Mouse (Mus musculus) regulatory T cell (primary cell): ENCODE results near the gene Xrcc1.
"Not testable (repeated sequence)": the region's sequence is repeated elsewhere in the genome, so short reads cannot be mapped to it uniquely, and the experiment has no call there.

Experiments
- in situ Hi-C: fragments of 300-600 bp; cut with MboI, MseI; formaldehyde crosslinking; loops from one replicate; pipeline ENCODE4 v1.15.1; 2025; ENCODE audit warnings: high pct_unique_total_duplicates

The Xrcc1 gene

DNA sequence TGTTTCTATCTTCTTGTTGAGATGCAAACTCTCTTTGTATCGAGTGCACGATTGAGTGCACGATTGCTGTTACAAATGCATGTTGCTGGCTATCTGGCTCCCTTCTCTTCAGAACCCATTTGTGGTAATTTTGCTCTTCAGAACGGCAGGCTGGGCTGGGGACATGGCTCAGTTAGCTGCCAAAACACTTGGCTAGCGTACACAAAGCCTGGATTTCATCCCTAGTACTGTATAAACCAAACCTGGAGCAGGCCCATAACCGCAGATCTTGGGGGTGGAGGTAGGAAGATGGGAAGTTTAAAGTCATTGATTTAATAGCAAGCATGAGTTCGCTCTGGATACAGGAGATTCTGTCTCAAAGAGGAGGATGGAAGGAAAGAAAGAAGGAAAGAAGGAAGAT, 59.5 kb downstream of the Xrcc1 start:
- in situ Hi-C loops, result loop anchor here (5.0 kb wide), 1 partner anchor 37 kb away; no protein-coding TSS in a partner anchor

DNA sequence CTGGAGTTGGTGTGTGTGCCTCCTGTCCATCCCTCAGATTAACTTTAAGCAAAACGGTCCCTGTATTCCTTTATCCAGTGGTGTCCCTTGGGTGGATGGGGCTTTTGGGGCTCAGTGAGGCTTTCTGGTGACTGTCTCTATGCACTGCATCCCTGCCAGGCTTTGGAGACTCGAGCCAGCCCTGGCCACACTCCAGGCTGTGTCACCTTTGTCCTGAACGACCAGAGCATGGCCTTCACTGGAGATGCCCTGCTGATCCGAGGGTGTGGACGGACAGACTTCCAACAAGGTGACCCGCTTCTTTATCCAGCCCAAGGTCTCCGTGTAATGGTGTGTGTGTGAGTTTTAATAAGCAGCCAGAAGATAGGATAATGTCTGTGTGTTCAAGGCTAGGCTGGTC, 60.0 kb downstream of the Xrcc1 start:
- in situ Hi-C loops, result loop anchor here (5.0 kb wide), 1 partner anchor 36 kb away; no protein-coding TSS in a partner anchor

DNA sequence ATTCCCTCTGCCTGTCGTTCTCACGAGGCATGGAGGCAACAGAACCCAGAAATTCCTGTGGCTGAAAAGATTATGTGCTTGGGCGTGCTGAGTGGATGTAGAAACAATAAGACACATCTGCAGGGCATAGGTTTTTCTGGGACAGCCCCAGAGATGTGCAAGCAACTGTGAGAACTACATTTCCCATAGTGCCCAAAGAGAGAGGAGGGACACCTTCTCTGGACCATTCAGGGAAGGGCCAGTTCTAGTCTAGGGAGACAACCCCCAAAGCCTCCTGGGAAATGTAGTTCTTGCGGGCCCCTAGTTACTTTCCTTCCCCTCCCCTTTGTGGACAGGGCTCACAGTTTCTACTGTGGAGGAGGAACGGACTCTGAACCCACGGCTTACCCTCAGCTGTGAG, 61.9 kb downstream of the Xrcc1 start:
- in situ Hi-C loops, result loop anchor here (5.0 kb wide), 1 partner anchor 34 kb away; no protein-coding TSS in a partner anchor

DNA sequence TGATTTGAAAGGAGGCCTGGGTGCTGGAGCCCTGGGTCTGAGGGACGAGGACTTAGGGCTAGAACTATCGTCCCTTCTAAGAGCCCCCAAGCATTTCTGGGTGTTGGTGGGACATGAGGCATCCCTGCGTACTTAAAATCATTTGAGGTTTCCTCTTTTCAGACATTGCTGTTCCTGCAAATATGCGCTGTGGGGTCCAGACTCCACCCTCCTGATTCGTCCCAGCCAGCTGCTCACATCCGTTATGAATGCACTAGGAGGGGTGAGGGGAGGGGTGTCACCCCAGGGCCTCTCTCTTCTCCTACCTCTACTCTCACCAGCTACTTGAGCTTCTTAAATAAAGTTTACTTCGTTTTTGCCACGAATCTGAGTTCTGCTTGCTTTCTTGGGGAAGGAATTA, 62.5 kb downstream of the Xrcc1 start:
- in situ Hi-C loops, result loop anchor here (5.0 kb wide), 1 partner anchor 34 kb away; no protein-coding TSS in a partner anchor

DNA sequence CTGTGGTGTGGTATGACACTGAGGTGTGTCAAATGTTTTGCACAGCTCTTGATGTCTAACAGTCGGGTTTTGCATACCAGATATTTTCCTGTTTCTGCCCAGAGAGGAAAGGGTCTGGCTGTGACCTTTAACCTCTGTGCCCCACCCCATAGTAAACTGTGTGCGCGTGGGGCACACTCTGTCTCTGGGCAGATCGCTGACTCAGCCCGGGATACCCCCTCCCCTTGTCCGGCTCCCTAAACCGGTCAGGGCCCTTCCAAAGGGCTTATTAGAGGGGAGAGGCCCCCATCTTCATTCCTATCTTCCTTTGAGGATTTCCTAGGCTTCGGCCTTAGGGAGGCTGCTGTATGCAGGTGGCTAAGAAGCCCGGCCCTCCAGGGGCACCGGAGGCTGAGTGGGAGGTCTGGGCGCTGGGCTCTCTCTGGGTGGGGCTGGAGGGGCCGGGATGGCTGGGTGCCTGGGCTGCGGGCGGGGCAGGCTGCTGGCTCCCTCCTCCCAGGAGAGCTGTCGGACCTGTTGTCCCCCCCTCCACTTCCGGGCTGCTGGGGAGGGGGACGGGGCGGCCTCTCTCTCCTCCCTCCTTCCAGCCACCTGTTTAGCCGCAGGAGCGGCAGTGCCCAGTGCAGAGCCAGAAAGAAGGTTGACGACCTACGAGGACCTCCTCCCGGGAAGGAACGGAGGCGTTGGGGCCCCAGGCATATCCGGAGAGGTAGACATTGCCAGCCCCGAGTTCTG, 64.2 kb downstream of the Xrcc1 start, which contains the start of gene Phldb3:
TSS of gene Phldb3 (plus strand) at position 620 of the 735 bp plus-strand sequence.
- in situ Hi-C loops, result no loop called here

DNA sequence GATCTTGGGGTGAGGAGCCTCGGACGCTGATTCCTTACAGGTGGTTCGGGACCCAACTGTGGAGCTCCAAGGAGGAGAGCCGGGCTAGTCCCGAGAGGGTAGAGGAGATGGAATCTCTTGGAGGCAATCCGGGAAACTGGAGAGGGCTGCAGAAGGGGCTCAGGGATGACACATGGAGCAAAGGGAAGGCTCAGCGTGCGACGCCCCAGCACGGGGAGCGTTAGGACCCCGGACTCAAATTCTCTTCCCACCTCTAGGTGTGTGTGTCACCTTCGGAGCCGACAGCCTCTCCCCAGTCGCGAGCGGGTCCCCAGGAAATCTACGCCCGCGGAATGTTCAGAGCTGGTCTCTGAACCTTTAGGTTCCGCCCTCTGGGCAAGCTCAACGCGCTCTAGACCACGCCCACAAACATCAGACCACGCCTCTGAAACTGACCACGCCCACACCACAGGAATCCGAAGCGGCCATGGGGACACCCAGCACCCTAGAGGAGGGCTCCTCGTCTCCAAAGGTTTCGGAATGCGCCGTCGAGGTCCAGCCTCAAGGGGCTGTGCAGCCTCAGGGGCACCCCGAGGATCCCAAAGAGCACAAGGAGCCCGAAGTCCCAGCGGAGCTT, 64.9 kb downstream of the Xrcc1 start:
- in situ Hi-C loops, result no loop called here

DNA sequence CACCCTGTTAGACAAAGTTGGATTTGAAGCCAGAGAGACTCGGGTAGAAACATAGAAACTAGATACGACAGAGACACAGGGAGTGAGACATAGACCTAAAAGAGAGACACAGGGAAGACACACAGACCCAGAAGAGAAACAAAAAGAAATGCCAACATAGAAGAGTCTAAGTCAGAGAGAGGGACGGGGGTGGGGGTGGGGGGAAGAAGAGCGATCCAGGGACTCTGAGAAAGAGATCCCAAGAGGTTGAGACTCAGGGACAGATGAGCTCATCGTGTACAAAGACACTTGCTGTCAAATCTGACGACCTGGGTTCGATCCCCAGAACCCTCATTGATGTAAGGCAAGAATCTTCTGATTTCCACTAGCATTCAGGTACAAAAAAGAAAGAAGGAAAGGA, 65.6 kb downstream of the Xrcc1 start:
- in situ Hi-C loops, result no loop called here

DNA sequence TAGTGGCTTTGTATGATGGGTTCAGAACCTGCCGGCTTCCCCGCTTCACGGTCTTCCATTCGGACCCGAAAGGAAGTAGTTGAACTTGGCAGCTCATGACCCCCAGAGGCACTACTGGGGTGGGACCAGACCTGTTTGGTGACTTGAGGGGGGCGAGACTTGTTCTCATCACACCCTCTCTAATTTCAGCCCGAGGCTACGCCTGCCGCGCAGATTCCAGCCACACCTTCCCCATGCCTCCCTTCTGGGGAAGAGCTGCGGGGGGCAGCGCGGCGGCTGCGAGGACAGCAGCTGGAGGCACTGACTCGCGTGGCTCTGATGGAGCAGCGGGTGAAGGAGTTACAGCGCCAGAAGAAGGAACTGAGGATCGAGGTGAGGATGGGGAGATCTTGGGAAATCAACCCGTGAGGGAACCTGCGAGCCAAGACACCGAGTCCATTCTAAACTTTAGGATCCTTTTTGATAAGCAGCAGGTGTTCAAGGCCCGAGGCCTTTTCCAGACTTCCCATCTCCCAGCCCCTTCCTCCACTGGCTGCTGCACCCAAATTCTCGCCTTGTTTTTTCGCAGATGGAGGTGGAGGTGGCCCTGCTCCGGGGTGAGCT, 66.3 kb downstream of the Xrcc1 start:
- in situ Hi-C loops, result no loop called here

DNA sequence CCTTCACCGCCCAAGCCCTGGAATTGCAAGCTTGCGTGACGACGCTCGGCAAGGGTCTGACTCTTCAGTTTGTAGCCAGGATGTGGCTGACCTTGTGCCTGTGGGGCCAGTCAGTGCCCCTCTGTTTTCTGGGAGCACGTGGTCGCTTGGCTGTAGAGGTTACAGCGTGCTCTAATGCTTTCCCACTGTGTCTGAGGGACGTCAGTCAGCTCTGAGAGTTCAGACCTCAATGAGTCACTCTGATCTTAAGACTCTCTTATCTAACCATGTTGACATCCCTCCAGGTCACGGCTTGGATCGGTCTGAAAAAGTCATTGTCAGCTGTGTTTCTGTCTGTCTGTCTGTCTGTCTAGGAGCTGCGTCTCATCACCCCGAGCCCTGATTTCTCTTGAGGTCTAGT, 68.7 kb downstream of the Xrcc1 start:
- in situ Hi-C loops, result no loop called here

DNA sequence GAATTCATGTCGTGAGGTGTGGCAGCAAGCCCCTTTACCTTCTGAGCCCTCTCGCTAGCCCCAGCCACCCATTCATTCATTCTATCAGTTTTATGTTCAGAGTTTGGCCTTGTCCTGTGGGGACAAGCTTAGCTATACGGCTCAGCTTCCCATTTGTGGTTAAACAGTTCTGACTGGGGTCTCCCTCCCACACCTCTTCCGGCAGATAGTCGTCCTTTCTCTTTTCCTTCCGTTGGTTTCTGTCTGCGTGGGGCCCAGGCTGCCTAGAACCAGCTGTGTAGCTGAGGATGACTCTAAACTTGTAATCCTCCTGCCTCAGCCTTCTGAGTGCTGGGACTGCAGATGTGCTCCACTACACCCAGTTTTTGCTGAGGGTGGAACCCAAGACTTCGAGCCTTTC, 71.7 kb downstream of the Xrcc1 start:
- in situ Hi-C loops, result no loop called here

DNA sequence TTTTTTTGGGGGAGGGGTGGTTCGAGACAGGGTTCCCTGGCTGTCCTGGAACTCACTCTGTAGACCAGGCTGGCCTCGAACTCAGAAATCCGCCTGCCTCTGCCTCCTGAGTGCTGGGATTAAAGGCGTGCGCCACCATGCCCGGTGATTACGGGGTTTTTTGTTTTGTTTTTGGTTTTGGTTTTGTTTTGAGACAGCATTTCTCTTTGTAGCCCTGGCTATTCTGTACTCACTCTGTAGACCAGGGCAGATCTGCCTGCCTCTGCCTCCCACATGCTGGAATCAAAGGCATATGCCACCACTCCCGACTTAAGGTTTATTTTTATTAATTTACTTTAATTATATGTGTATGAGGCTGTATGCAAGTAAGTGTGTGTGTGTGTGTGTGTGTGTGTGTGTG, 72.3 kb downstream of the Xrcc1 start:
- in situ Hi-C loops, result not testable (repeated sequence)

DNA sequence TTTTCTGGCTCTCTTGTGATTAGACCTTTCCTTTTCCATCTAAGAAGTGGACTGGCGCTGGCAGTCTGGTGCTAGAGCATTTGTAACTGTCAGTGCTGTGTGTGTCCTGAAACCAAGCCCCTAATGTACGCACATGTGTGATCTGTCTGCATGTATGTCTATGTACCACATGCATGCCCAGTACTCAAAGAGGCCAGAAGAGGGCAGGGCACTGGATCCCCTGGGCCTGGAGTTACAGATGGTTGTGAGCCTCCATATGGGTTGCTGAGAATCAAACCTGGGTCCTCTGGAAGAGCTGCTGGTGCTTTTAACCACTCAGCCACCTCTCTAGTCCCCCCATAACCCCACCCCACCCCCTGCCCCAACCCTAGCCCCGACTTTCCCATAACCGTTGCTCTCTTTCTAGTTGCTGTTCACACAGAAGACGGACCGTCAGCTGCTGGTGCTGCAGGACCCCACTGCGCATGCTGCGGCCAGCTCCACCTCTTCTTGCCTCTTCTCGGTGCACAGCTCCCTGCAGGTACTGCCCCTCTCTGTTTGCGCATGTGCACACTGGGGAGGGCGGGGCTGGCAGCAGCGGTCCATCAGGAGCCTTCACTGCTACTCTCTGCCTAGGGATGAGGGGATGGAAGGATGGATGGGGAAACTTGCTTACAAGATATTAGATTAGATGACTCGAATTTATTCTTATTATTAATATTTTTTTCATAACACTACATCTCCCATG, 73.7 kb downstream of the Xrcc1 start:
- in situ Hi-C loops, result no loop called here

DNA sequence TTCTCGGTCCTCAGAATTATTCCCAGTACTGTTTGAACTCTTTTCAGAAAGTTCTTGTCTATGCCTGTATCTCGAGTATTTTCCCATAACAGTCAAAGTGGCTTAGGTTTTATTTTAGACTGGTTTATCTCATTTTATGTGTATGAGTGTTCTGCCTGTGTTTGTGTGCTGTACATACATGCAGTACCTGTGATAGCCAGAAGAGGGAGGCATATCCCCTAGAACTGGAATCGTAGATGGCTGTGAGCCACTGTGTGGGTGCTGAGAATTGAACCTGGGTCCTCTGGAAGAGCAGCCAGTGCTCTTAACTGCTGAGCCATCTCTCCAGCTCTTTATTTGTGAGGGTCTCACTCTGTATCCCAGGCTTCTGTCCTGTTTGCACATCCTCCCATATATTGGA, 75.1 kb downstream of the Xrcc1 start:
- in situ Hi-C loops, result no loop called here

DNA sequence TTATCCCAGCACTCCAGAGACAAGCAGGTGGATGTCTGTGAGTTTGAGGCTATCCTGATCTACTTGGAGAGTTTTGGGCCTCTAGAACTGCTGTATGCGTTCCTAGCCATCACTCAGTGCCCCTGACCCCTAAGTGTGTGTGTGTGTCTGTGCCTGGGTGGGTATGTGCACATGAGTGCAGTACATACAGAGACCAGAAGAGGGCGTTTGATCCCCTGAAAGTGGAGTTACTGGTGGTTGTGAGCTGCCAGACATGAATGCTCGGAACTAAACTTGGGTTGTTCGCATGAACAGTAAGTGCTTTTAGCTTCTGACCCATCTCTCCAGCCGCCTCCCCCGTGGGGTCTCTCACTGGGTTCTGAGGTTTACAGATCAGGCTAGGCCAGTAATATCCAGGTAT, 76.9 kb downstream of the Xrcc1 start:
- in situ Hi-C loops, result no loop called here
